Mouse (Mus musculus) left cerebral cortex, adult 18-20 months (tissue): ENCODE data around the gene Zfp622. TPM values are rescaled to one million over a fixed set of nuclear protein-coding genes. Genes with fewer than 3 reads are reported as not detected.

ENCODE experiments used
- DNase-seq, 2 experiments: peaks; one replicate each; pipeline ENCODE4 v3.0.0; 2021 to 2022; ENCODE audit warnings: low spot score in 2 of 2, mixed read lengths in 1 of 2
- long read RNA-seq, 2 experiments: library from polyadenylated mRNA; stranded (forward); transcript quantifications; one replicate each; pipeline ENCODE4 v2.0.0; 2021
- total RNA-seq, 2 experiments: library from RNA; stranded (reverse); gene quantifications; 2 replicates each; pipeline ENCODE4 v1.2.3; 2021

The Zfp622 gene
- 10 to 100 TPM; 48.5 to 56.6 TPM for total RNA-seq
- long read RNA-seq, experiment 1, transcript Zfp622-201 (6 exons, 2,802 nt), result major isoform, 79 of 83 reads
- long read RNA-seq, experiment 1, partial matches to known transcripts, result 1 of 83 reads
- long read RNA-seq, experiment 1, other reads (novel, unspliced or antisense), result 3 of 83 reads
- long read RNA-seq, experiment 2, transcript Zfp622-201 (6 exons, 2,802 nt), result major isoform, 67 of 73 reads
- long read RNA-seq, experiment 2, partial matches to known transcripts, result 4 of 73 reads
- long read RNA-seq, experiment 2, other reads (novel, unspliced or antisense), result 2 of 73 reads

DNA sequence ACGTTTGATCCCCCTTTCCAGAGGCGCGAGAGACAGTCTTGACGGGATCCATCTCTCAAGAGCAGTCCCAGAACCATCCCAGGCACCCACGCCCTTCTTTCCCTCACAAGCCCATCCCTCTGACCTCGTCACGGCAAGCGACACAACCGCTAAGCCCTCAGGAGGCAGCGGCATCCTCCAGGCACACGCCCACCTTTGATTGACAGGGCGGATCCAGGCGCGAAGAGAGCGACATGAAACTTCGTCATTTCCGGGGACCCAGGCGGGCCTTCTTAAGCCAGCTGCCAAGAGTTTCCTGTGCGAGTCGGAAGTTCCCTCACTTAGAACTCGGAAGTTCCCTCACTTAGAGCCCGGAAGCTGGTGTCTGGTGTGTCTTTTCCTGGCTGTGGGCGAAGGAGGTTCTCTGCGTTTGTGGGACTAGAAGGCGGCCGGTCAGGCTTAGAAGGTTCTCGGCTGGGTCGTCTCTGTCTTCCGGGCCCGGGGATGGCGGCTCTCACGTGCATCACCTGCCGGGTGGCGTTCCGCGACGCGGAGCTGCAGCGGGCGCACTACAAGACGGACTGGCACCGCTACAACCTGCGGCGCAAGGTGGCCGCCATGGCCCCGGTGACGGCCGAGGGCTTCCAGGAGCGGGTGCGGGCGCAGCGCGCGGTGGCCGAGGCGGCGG, at the start of gene Zfp622:
TSS of gene Zfp622 (plus strand) at position 300 of the 667 bp plus-strand sequence.
- DNase-seq, result peak; percentile 94 to 96

DNA sequence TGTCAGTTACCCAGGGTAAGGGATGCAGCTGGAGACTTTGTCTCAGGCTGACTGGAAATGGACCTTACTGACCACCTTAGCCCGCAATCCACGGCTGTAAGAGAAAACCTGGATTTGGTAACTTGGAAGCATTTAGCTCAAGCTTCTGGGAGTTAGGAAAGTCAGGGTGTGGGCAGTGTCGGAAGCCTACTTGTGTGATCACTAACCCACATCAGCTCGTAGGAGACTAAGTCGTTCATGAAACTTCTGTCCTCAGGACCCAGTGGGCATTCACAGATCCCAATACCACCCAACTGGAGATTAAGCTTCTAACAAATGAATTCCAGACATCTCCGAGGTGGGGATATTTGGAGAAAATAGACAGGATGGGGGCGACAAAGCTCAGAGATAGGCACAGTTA, 49.8 kb upstream of the Zfp622 start:
- no peak for DNase-seq

DNA sequence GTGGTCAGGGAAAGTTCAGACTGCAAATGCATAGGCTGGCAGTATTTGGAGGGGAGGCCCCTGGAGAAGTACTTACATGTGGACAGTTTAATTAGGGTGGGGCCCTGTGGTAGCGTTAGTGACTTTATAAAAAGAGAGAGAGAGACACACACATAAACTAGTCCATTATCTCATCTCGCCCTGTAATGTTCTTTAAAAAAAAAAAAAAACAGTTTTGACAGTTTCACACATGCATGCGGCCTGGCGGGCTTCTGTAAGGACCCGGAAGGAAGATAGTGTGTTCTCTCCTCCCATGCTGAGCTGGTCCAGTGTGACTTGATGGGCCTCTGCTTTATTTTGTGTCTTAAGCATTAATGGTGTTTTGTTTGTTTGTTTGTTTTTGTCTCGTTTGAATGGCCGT, 45.7 kb upstream of the Zfp622 start:
- DNase-seq, result no peak

DNA sequence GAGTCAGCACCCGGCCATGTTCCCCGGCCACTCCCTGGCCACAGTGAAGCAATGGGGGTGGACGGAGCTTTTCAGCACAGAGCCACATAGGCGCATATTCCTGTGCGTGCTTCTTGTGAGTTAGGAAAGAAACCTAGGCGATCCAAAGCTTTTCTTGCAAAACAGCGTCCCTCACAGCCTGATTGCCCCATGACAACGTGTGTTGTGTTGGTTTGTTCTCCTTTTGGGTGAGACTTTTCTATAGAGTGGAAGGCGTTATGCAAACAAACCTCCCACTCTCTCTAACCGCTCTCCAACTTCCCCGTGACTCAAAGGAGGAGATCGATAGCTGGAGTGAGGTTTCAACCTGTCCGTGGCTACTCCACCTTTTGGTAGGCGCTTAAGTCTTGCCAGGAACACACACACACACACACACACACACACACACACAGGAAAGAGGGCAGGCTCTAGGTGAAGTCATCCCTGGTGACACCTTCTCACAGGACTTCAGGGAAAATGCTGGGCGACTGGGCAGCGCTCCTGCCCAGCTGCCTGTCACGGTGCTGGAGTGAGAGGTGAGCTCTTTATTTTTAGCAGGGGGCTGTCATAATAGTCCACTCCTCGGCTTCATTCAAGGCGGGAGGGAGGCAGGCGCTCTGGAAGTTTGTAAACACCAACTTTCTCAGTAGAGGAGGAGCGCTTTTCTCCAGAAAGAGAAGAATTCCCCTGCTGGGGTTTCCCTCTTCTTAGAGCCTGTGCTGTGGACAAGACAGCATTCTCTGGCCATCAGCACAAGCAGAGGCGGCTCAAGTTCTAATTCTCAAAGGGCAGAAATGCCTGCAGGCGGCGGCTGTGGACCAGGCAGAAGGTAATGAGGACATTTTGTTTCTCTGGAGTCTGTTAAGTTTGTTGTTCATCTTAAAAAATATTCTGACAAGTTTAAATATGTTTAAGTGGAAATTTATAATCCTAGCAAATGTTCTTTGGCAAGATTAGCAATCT, 43.5 kb upstream of the Zfp622 start:
- DNase-seq, result no peak

DNA sequence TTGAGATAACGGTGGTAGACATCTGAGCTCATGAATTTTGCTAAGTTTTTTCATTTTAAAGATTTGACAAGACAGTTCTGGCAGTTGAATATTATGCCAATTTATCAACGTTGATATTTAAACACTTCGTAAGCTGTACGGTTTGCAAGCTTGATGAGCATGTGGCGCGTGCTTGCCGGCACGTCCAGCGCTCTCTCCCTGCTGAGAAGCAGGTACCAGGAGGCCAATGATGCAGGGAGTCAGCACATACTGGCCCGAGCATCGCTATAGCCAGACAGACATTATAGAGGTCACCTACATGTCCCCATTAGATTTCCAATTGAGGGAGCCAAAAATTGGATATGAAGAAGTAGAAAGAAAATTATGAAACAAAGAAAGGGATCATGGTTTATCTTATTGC, 42.7 kb upstream of the Zfp622 start:
- DNase-seq, result no peak

DNA sequence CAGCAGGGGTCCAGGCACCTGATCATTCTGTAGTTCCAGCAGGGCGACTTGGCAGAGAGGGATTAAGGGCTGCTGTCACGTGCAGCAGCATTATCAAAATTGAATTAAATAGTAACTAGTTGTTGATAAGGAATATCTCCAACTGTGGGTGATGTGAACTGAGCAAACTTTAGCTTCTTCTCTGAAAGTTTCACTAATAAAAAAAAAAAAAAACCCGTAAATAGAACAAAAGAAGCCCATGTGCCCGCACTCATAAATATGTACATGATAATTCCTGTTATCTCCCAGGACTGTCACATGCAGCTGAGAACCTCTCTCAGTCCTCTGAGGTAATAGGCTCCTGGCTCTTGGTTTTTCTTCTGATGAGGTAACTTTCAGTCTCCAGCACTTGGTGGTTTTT, 41.8 kb upstream of the Zfp622 start:
- no peak for DNase-seq

DNA sequence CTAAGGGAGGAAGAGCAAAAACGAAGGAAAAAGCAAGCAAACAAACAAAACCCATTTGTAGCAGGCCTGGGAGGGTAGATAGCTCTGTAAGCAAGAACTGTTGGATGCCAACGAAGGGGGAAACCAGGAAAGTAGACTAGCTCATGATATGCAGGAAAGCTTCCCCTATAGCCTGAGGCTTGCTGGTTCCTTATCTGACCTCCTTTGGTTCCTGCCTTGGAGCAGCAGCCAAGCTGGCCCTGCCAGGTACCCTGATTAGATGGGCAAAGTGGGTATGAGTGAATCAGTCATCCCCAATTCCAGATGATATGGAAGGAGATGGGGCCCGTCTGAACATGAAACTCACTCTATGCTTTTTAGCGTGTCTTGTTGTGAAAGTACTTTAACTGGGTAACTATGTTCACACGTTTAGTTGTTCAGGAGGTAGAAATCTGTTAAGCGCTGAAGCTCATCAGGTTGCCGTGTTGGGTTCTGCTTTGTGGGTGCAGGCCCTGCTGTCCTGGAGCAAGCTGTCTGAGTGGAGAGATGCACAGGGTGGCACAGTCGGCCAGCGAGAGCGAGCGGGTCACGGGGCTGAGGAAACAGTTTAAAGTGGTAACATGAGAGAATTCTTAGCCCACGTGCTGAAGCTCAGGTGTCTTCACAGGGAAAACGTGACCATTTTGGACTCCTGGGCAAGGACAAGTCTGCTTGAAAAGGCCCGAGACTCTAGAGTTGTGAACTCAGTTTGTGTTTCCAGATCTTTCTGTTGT, 40.6 kb upstream of the Zfp622 start:
- DNase-seq, result no peak

DNA sequence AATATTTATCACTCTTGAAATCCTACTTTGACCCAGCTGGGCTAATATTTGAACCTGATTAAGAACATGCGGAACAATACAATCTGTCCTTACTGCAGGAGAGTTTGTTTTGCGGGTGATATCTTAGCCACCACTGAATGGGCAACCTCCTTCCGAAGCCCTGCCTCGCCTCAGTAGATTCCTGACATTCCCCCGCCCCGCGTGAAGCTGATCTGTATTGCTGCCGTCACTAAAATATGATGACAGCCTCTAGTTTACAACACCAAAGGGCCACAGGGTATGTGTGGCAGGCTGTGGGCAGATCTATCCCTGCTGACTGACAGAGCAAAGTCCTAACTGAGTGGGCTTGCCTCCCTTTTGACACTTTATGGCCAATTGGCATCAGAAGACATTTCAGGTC, 38.9 kb upstream of the Zfp622 start:
- DNase-seq, result no peak

DNA sequence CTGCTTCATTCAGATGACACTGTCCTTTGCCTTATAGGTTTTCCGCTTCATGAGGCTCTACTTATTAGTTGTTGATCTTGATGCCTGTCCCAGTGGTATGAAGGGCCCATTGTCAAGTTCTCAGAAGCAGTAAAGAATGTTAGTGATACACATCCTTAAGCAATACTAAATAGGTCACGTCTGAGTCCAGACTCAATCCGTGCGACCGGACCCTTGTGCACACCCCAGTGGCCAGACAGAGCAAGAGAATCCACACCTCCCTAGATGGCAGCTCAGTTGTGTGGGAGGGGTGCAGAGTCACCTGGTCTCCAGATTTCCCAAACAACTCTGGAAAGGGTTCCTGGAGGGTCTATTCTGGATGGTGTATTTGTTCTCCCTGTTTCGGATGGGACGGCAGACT, 37.7 kb upstream of the Zfp622 start:
- DNase-seq, result no peak

DNA sequence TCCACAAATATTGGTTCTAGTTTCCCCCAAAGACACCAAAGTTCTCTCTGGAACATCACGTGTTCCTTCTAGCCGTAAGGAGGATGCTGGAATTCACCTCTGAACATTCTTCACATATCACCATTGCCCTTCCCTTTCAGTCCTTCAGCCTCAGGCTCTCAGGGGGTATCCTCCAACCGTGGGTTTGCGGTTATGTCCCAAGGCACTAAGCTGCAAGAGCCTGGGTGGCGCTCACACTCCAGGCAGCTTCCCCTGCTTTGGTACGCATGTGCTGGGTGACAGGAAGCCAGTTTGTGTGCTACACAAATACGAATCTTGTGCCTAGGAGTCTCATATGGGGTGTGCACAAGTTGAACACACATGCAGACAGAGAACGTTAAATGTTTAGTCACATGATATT, 36.8 kb upstream of the Zfp622 start:
- DNase-seq, result no peak

DNA sequence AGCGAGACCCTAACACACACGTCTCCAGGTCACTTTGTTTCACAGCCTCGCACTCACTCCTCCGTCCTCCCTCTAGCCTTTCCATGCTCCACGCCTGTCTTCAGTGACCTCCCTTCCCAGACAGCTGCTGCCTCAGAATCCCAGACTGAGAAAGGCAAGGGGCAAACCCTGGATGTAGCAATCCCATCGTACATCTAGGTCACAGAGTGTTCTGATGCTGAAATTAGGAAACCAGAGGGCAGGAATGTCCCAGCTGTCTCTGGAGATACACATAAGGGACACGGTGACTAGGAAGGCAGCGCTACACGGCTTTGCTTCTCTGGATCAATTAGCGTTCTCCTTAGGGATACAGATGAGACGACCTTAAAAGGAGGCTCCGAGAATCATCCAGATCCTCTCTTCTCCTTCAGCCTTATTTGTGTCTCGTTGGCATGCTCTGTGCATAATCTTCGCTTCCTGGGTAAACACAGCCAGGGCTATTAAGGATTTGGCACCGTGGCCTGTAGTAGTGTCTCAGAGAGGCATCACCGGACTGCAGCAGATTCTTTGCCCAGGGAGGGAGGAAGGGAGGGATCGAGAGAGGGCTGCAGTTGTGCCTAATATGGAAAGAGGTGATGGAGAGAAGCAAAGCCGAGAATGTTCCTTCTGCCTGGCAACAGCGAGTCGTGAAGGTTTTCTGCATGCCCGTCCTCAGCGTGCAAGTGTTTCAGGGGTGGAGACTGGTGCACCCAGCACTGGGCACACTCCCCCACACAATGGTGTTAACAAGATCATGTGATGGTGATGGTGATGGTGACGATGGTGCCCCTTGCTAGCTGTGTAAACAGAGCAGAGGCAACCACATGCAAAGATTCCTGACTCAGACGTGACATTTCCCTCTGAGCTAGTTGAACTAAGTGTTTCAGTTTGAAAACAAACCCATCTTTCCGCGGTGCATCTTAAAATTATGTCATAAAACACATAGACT, 35.6 kb upstream of the Zfp622 start:
- DNase-seq, result no peak

DNA sequence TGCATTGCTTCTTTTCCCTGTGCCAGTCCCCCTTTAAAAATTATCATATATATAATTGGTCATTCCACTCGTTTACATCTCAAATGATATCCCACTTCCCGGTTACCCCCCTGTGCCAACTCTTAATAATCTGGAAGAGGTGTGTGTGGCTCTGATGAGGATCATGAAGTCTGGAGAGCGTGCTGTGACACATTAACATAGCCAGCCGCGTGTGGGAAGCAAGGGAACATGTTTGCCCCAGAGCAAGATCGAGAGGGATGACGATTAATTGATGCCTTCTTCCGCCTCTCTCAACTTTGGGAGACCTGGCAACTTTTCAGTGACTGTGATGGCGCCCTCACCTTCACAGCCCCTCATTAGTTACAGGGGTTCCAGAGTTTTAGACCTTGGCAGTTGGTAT, 34.5 kb upstream of the Zfp622 start:
- no peak for DNase-seq

DNA sequence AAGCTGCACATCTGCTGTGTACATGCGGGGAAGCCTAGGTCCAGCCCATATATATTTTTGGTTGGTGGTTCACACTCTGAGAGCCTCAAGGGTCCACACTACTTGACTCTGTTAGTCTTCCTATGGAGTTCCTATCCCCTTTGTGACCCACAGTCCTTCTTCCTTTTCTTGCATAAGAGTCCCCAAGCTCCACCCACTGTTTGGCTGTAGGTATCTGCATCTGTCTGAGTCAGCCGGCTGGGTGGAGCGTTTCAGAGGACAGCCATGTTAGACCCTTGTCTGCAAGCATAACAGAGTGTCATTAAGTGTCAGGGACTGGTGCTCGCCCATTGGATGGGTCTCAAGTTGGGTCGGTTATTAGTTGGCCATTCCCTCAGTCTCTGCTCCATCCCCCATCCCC, 33.6 kb upstream of the Zfp622 start:
- DNase-seq, result no peak

DNA sequence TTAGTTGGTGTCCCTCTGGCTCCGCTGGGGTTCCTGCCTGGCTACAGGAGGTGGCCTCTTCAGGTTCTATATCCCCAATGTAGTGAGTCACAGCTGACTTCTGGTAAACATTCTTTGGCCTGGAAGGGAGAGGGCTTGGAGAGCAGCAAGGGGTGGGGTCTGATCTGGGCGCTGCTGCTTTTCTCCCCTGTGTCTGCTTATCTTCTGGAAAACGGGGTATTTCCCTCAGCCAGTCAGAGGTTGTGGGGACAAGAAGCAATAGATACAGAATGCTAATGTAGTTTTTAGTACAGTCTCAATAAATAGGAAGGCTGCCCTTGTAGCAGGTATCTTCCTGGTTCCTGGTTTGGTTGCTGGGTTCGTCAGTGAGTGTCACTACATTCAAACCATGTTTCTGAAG, 33.1 kb upstream of the Zfp622 start:
- no peak for DNase-seq

DNA sequence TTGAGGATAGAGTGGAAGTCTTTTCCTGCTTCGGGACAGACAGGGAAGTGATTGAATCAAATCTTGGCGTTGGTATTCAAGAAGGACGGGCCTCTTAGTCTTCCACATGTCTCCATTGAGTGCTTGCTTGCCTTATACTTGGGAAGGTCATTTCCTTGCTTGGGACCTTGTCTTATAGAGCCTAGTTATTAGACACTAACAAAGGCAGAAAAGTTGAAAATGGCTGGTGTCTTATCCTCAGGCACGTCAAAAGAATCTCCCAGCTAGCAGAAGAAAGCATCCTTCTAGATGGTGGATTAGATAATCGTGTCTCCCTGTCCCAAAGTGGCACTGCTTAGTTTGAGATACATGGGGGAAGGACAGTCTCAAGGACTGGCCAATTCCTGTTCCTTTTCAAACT, 28.2 kb upstream of the Zfp622 start:
- DNase-seq, result no peak

DNA sequence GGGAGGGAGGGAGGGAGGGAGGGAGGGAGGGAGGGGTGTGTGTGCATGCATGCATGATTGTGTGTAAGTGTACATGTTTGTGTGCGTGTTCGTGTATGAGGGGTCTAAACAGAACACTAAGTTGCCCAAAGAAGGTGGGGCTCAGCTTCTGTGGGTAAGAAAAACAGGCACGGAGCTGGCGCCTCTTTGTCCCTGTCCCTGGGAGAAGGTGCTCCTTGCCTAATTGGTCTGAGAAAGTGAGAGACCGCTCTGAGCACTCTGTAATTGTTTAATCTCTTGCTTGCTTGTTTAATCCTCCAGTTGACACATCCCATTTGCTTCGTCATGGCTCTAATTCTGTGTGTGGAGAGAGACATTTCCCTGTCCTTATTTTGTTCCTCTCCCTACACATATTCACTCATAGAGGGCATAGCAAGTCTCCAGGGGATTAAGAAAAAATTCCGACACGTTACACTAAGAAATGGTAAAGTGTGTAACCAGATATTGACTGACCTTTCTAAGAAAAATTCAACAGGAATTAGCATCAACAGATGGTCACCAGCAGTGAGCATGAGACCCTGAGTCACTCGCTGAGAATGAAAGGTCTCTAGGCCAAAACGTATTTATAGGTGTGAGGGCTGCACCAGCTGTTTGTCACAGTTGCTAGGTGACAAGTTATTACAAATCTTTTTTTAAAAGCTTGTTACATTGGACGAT, 27.6 kb upstream of the Zfp622 start:
- no peak for DNase-seq

DNA sequence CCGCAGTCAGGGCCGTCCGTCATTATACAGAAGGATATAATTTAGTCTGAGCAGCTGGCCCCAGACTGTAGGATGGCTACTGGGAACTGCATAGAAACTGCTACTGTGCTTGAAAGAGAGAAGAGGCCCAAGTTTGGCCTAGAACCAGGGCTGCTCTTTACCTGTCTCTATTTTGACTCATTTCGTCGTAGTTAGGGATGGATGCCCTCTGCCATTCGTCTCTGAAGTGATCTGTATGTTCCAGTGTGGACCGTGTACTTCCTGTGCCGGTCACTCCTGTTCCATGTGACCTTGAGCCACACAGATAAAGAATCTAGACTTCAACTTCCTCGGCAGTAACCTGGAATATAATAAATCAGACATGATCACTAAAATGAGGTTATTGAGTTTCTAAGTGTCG, 26.5 kb upstream of the Zfp622 start:
- DNase-seq, result no peak

DNA sequence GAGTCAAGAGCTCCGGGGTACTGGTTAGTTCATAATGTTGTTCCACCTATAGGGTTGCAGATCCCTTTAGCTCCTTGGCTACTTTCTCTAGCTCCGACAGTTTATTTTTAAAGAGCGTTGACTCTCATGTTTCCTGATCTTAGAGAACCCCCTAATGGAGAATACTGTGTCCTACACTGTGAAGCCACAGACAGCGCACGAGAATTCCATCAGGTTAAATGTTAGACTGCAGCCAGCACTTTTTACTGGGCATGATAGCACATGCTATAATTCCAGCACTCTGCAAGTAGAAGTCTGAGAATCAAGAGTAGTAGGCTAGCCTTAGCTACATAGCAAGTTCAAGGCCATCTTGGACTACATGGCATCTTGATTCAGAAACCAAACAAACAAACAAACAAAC, 24.8 kb upstream of the Zfp622 start:
- peak in 1 of 2 experiments; percentile 14 for DNase-seq

DNA sequence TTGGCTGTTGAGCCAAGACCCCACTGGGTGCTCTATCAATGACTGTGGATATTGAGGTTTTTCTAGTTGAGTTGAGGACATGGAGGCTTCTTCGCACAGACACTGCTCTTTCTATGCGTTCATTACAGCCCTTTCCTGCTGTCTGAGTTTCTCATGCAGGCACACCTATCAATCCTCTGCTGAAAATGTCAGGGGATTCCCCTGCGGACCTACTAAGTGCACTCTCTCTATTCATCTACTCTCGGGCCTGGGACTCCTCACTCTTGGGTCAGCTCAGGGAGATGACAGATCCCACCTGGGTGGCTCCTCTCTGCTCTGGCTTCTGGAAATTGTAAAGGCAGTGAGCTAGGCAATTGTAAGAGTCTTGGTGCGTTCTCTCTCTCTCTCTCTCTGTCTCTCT, 23.9 kb upstream of the Zfp622 start:
- DNase-seq, result no peak
